Mouse (Mus musculus) midbrain, embryonic 12.5 days (tissue): ENCODE data around the gene Gm45753. TPM values are rescaled to one million over a fixed set of nuclear protein-coding genes. Genes with fewer than 3 reads are reported as not detected.

Experiments used
- ATAC-seq: fragments of 200-750 bp; cut with Nextera tagmentation; 2 replicates; pipeline ENCODE4 v1.8.0; 2017; ENCODE audit warnings: low read depth, moderate TSS enrichment, moderate library complexity; ENCODE audit not compliant: low FRiP score
- H3K27ac ChIP-seq: fragments of 300-500 bp; sonication (generic); replicated peaks from 2 replicates; pipeline ENCODE4 v1.5.1; 2016; ENCODE audit warnings: mild to moderate bottlenecking
- H3K27me3 ChIP-seq: fragments of 300-500 bp; sonication (generic); 2 replicates; pipeline ENCODE4 v1.6.1; 2016; ENCODE audit warnings: mild to moderate bottlenecking
- H3K36me3 ChIP-seq: fragments of 300-500 bp; sonication (generic); 2 replicates; pipeline ENCODE4 v1.6.1; 2016
- H3K4me1 ChIP-seq: fragments of 300-500 bp; sonication (generic); 2 replicates; pipeline ENCODE4 v1.6.1; 2016
- H3K4me2 ChIP-seq: fragments of 300-500 bp; sonication (generic); replicated peaks from 2 replicates; pipeline ENCODE4 v1.6.1; 2016; ENCODE audit warnings: mild to moderate bottlenecking, moderate library complexity
- H3K4me3 ChIP-seq: fragments of 300-500 bp; sonication (generic); 2 replicates; pipeline ENCODE4 v1.5.1; 2016; ENCODE audit warnings: mild to moderate bottlenecking
- H3K9ac ChIP-seq: fragments of 300-500 bp; sonication (generic); replicated peaks from 2 replicates; pipeline ENCODE4 v1.6.1; 2016; ENCODE audit warnings: mild to moderate bottlenecking, moderate library complexity
- H3K9me3 ChIP-seq: fragments of 300-500 bp; sonication (generic); 2 replicates; pipeline ENCODE4 v1.6.1; 2016; ENCODE audit warnings: mild to moderate bottlenecking
- WGBS: fragments of 180-500 bp; shearing (Covaris S2); methylation state at CpG from one replicate; pipeline ENCODE4 v1.1.7; 2016; 5-methylcytosine and 5-hydroxymethylcytosine counted together
- polyA plus RNA-seq: library from polyadenylated mRNA; unstranded; fragments of >200 nt; fragmentation: Nextera tagmentation; extraction: Ambion mirVana; gene quantifications from 2 replicates; pipeline ENCODE4 v1.2.1, GENCODE M21; 2016

Gm45753 gene
- polyA plus RNA-seq, 1 experiment from 2014 or later = not detected

- no peak overlapping the region for H3K9ac ChIP-seq
- ATAC-seq = no peak
- no peak overlapping the region for H3K4me3 ChIP-seq
Observed at GRCm38 (mm10) chr8:45268485-45268884, 39.8 kb downstream of the Gm45753 start.

GRCm38 (mm10) chr8:45267611-45268391 lies 40.5 kb downstream of the Gm45753 start:
- no peak for ATAC-seq
- H3K4me1 ChIP-seq = no peaks in the 10 kb centered on the region
- no peaks in the 10 kb centered on the region for H3K27me3 ChIP-seq
- no peak overlapping the region for H3K4me3 ChIP-seq
- no peak overlapping the region for H3K9ac ChIP-seq
- H3K4me2 ChIP-seq = no peak overlapping the region
- no peak overlapping the region for H3K27ac ChIP-seq
- 0 out of 2 replicates have a peak, but pooled peaks cover 4% of the 10 kb centered on the region for H3K9me3 ChIP-seq
- no peaks in the 10 kb centered on the region for H3K36me3 ChIP-seq
- WGBS = 92% methylated on average over 4 of the region's 4 CpGs

More at GRCm38 (mm10) chr8:45268485-45268884, 39.8 kb downstream of the Gm45753 start:
- no peak overlapping the region for H3K27ac ChIP-seq
- no peaks in the 10 kb centered on the region for H3K4me1 ChIP-seq
- H3K36me3 ChIP-seq = no peaks in the 10 kb centered on the region
- no peak overlapping the region for H3K4me2 ChIP-seq
- H3K9me3 ChIP-seq = 0 out of 2 replicates have a peak, but pooled peaks cover 4% of the 10 kb centered on the region
- no peaks in the 10 kb centered on the region for H3K27me3 ChIP-seq

- H3K4me3 ChIP-seq = no peak overlapping the region
- H3K9me3 ChIP-seq = 0 out of 2 replicates have a peak, but pooled peaks cover 4% of the 10 kb centered on the region
- 67% methylated on average over 8 of the region's 8 CpGs for WGBS
- H3K4me1 ChIP-seq = no peaks in the 10 kb centered on the region
- H3K4me2 ChIP-seq = no peak overlapping the region
- no peaks in the 10 kb centered on the region for H3K27me3 ChIP-seq
- no peak overlapping the region for H3K27ac ChIP-seq
- H3K36me3 ChIP-seq = no peaks in the 10 kb centered on the region
- H3K9ac ChIP-seq = no peak overlapping the region
- ATAC-seq = no peak
Observed at GRCm38 (mm10) chr8:45266993-45267392, 41.3 kb downstream of the Gm45753 start.

- Histone ChIP-seq H3K36me3 (no peaks in the 10 kb centered on the region), H3K9me3 (0 out of 2 replicates have a peak, but pooled peaks cover 4% of the 10 kb centered on the region), H3K9ac (no peak overlapping the region), H3K4me3 (no peak overlapping the region), H3K4me2 (no peak overlapping the region), H3K27ac (no peak overlapping the region), H3K4me1 (no peaks in the 10 kb centered on the region), H3K27me3 (no peaks in the 10 kb centered on the region)
- 90% methylated on average over 4 of the region's 4 CpGs for WGBS
- no peak for ATAC-seq
Observed at GRCm38 (mm10) chr8:45264918-45265317, 43.3 kb downstream of the Gm45753 start.

GRCm38 (mm10) chr8:45262851-45263250 lies 45.4 kb downstream of the Gm45753 start:
- no peak overlapping the region for H3K27ac ChIP-seq
- H3K4me2 ChIP-seq = no peak overlapping the region
- no peak overlapping the region for H3K9ac ChIP-seq
- no peaks in the 10 kb centered on the region for H3K27me3 ChIP-seq
- H3K4me1 ChIP-seq = no peaks in the 10 kb centered on the region
- H3K9me3 ChIP-seq = 0 out of 2 replicates have a peak, but pooled peaks cover 4% of the 10 kb centered on the region
- H3K4me3 ChIP-seq = no peak overlapping the region
- no peaks in the 10 kb centered on the region for H3K36me3 ChIP-seq
- no peak for ATAC-seq
- 83% methylated on average over 3 of the region's 3 CpGs for WGBS

- Histone ChIP-seq H3K4me2 (no peak within 1 kb of the TSS), H3K4me3 (no peak within 1 kb of the TSS), H3K9ac (no peak within 1 kb of the TSS), H3K27ac (no peak within 1 kb of the TSS), H3K27me3 (no peaks in the 10 kb centered on the region), H3K4me1 (no peaks in the 10 kb centered on the region), H3K9me3 (0 out of 2 replicates have a peak, but pooled peaks cover 4% of the 10 kb centered on the region), H3K36me3 (no peaks in the 10 kb centered on the region)
- no peak for ATAC-seq
- 83% methylated on average over 10 of the region's 10 CpGs for WGBS
Observed at GRCm38 (mm10) chr8:45261920-45262319, 46.3 kb downstream of the Gm45753 start, which contains the start of gene F11. TSS of gene F11 (minus strand) at chr8:45262031.

GRCm38 (mm10) chr8:45258421-45258820 lies 49.8 kb downstream of the Gm45753 start:
- no peak for ATAC-seq

GRCm38 (mm10) chr8:45255040-45255439 lies 53.2 kb downstream of the Gm45753 start:
- no peak overlapping the region for H3K9ac ChIP-seq
- no peaks in the 10 kb centered on the region for H3K36me3 ChIP-seq
- H3K27ac ChIP-seq = no peak overlapping the region
- H3K4me2 ChIP-seq = no peak overlapping the region
- no peaks in the 10 kb centered on the region for H3K4me1 ChIP-seq
- no peak overlapping the region for H3K4me3 ChIP-seq
- no peak for ATAC-seq
- 86% methylated on average over 12 of the region's 12 CpGs for WGBS
- H3K27me3 ChIP-seq = no peaks in the 10 kb centered on the region
- H3K9me3 ChIP-seq = no peaks in the 10 kb centered on the region

More at GRCm38 (mm10) chr8:45258421-45258820, 49.8 kb downstream of the Gm45753 start:
- H3K4me3 ChIP-seq = no peak overlapping the region
- no peaks in the 10 kb centered on the region for H3K4me1 ChIP-seq
- H3K27me3 ChIP-seq = no peaks in the 10 kb centered on the region
- H3K4me2 ChIP-seq = no peak overlapping the region
- no peak overlapping the region for H3K27ac ChIP-seq
- H3K36me3 ChIP-seq = no peaks in the 10 kb centered on the region
- no peaks in the 10 kb centered on the region for H3K9me3 ChIP-seq
- 87% methylated on average over 8 of the region's 8 CpGs for WGBS
- no peak overlapping the region for H3K9ac ChIP-seq

- H3K9ac ChIP-seq = no peak overlapping the region
- no peaks in the 10 kb centered on the region for H3K36me3 ChIP-seq
- no peak overlapping the region for H3K4me3 ChIP-seq
- H3K27me3 ChIP-seq = no peaks in the 10 kb centered on the region
- WGBS = 85% methylated on average over 8 of the region's 8 CpGs
- no peaks in the 10 kb centered on the region for H3K9me3 ChIP-seq
- H3K27ac ChIP-seq = no peak overlapping the region
- H3K4me2 ChIP-seq = no peak overlapping the region
- H3K4me1 ChIP-seq = no peaks in the 10 kb centered on the region
- ATAC-seq = no peak
Observed at GRCm38 (mm10) chr8:45254194-45254842, 53.9 kb downstream of the Gm45753 start.

- H3K4me3 ChIP-seq = no peak overlapping the region
- H3K9ac ChIP-seq = no peak overlapping the region
- no peak overlapping the region for H3K4me2 ChIP-seq
- H3K4me1 ChIP-seq = no peaks in the 10 kb centered on the region
- WGBS = 100% methylated on average over 1 of the region's 1 CpGs
- H3K9me3 ChIP-seq = no peaks in the 10 kb centered on the region
- no peak for ATAC-seq
- no peaks in the 10 kb centered on the region for H3K36me3 ChIP-seq
- H3K27me3 ChIP-seq = no peaks in the 10 kb centered on the region
- no peak overlapping the region for H3K27ac ChIP-seq
Observed at GRCm38 (mm10) chr8:45253586-45253985, 54.7 kb downstream of the Gm45753 start.

GRCm38 (mm10) chr8:45253111-45253510 lies 55.2 kb downstream of the Gm45753 start:
- no peaks in the 10 kb centered on the region for H3K9me3 ChIP-seq
- ATAC-seq = no peak
- no peaks in the 10 kb centered on the region for H3K27me3 ChIP-seq
- H3K4me3 ChIP-seq = no peak overlapping the region
- H3K4me2 ChIP-seq = no peak overlapping the region
- no peak overlapping the region for H3K9ac ChIP-seq
- H3K4me1 ChIP-seq = no peaks in the 10 kb centered on the region
- H3K27ac ChIP-seq = no peak overlapping the region
- no peaks in the 10 kb centered on the region for H3K36me3 ChIP-seq
- 75% methylated on average over 2 of the region's 2 CpGs for WGBS

GRCm38 (mm10) chr8:45246307-45246706 lies 62.0 kb downstream of the Gm45753 start:
- H3K27me3 ChIP-seq = no peaks in the 10 kb centered on the region
- H3K4me3 ChIP-seq = no peak overlapping the region
- 31% methylated on average over 7 of the region's 7 CpGs for WGBS
- H3K27ac ChIP-seq = no peak overlapping the region
- no peak overlapping the region for H3K9ac ChIP-seq
- no peaks in the 10 kb centered on the region for H3K36me3 ChIP-seq
- no peaks in the 10 kb centered on the region for H3K9me3 ChIP-seq
- ATAC-seq = no peak
- 0 out of 2 replicates have a peak, but pooled peaks cover 4% of the 10 kb centered on the region for H3K4me1 ChIP-seq
- H3K4me2 ChIP-seq = no peak overlapping the region
